Mouse (Mus musculus): Measurements from ENCODE around the gene Spesp1. TPM values are rescaled to one million over a fixed set of nuclear protein-coding genes. Genes with fewer than 3 reads are reported as not detected.

The Spesp1 gene
- total RNA-seq (2015) (not detected in 2 replicates), total RNA-seq (2017) (not detected in 2 replicates)

DNA sequence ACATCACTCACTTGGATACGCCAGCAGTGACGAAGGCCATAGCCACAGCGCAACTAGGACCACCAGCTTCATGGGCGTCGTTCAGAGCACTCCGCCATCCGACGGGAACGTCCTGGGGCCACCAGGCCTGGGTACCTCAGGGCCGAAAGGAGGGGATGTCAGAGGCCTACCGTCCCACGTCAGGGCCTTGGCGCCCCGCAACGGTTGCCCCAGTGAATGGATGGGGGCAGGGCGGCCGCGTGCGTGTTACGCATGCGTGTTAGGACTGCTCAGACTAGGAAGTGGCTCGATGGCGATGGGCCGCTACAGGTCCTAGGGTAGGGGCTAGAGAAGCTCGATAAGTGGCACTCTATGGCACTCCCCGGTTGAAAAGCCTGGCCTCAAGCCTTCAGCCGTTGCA lies at the start of gene Spesp1:
Gene Spesp1, minus strand, starts transcription at position 218 of the 400 bp plus-strand sequence.
- ATAC-seq (replicated peaks; ENCODE audit: poor library complexity) = no peak

GRCm38 (mm10) chr9:62325965-62326364 lies 44.0 kb upstream of the Spesp1 start:
- no peak for ATAC-seq (replicated peaks; ENCODE audit: poor library complexity)

DNA sequence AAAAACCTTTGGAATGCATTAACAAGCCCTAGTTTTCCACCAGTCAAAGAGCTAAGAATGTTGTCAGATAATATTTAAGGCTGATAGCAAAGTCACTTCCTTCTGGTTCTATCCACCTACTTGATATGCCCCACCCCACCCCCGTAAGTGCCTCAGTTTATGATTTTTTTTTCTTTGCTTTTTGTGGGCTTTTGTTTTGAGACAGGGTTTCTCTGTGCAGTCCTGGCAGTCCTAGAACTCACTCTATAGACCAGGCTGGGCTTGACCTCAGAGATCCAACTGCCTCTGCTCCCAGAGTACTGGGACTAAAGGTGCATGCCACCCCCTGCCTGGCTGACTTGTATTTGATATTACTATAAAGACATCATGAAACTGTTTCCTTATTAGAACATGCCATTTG lies 41.8 kb upstream of the Spesp1 start:
- no peak for ATAC-seq (replicated peaks; ENCODE audit: poor library complexity)

DNA sequence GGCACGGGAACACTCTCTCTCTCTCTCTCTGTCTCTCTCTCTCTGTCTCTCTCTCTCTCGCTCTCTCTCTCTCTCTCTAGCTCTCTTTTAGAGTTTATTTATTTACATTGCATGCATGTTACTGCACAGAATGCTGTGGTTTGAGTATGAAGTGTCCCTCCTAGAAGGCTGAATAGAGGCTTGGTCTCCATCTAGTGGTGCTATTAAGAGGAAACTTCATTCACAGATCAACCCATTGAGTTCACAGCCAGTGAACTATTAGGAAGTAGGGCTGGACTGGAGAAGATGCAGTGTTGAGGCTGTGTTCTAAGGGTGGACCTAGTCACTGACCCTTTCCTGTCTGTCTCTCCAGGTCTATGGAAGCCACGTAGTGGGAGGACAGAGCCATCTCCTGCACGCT lies 36.7 kb upstream of the Spesp1 start:
- no peak for ATAC-seq (replicated peaks; ENCODE audit: poor library complexity)

- ATAC-seq (replicated peaks; ENCODE audit: poor library complexity) = no peak
Measured at GRCm38 (mm10) chr9:62315556-62315955, 33.5 kb upstream of the Spesp1 start.

DNA sequence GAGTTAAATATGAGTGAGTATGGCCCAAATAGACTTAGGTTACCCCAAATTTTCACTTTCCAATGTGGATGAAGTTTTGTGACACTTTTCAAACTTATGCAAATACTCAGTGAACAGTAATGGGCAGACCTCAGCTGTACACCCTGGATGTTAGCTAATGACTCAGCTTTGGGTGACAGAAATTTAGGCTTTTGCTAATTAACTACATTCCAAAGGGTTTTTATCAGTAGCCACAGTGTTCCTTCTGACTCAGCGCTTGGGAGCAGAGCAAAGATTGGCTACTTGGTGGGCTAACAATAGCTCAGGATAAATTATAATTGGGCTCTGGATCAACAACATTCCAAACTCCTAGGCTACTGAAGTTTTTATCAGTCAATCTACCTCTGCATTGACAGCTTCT lies 14.9 kb upstream of the Spesp1 start:
- ATAC-seq (replicated peaks; ENCODE audit: poor library complexity) = no peak

DNA sequence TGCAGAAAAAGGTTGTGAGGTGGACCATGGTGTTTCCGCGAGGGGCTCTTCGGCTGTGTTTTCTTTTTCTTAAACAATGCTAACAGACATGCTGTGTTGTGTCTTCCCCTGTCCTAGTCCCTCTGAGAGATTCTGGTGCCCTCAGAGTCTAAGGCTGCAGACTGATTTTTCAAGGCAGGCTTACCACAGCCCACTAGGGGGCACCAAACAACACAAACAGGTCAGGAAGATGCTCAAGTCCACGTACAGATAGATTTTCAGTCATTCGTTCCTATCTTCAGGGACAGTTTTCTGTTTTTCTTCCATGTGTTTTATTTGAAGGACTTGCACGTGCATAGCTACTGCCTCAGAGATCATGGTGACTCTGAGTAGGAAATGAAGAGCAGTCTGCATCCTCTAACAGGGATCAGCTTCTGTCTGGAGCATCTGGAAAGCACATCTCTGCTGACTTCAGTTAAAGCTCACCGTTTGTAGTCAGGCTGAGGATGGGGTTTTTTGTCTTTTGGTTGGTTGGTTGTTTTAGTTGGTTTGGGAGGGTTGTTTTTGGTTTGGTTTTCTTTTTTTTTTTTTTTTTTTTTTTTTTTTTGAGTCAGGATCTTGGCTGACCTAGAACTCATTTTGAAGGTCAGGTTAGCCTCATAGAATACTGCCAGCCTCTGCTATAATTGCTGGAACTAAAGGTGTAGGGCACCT lies 13.1 kb upstream of the Spesp1 start:
- ATAC-seq (replicated peaks; ENCODE audit: poor library complexity) = peak; percentile 77

GRCm38 (mm10) chr9:62287633-62288025 lies 5.6 kb upstream of the Spesp1 start:
- ATAC-seq (replicated peaks; ENCODE audit: poor library complexity) = no peak

DNA sequence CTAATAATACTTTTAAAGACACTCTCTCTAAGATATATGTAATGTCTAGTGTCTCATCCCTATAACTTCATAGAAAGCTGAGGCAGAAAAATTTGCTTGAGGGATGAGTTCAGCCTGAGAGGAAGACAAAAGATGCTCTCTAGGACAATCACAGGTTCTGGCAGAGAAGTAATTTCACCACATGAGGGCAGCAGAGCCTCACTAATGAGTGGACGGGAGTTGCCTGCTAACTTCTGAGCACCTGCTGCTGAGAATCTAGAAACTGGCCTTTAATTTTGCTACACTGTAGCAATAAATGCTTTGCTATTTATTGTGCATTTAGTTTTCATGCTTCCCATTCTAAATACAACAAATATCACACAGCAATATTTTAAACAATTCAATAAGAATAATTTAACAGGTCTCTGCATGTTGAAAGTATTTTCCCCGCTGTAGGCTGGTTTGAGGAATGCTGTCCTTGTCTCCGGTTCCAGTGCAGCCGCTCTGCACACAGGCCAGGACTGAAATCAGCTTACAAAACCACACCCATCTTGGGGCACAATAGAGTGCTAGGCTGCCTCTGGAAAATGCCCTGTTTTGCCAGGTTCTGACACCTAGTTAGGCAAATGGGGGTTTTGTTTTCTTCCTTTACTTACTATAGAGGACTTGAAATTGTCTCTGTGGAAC lies 5.1 kb upstream of the Spesp1 start:
- ATAC-seq (replicated peaks; ENCODE audit: poor library complexity) = peak; percentile 83

DNA sequence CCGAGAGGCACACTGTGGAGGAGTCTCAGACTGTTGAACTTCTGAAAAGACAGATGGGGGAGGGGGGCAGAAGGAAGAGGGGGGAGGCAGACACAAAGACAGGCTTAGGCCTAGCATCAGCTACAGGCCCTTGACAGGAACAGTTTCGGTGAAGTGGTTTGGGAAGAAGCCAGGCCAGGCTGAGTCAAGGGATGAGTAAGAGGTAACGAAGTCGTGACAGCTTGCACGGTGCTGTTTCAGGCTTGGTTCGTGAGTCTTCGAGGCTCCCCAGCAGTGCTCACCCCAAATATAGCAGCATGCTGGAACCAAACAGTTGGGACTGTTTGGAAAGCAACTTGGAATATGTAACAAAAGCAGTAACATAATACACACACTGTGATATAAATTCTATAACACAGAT lies 2.3 kb upstream of the Spesp1 start:
- no peak for ATAC-seq (replicated peaks; ENCODE audit: poor library complexity)

- no peak for ATAC-seq (replicated peaks; ENCODE audit: poor library complexity)
Measured at GRCm38 (mm10) chr9:62276899-62277298, 5.1 kb downstream of the Spesp1 start.

GRCm38 (mm10) chr9:62270775-62271399 lies 11.1 kb downstream of the Spesp1 start:
- ATAC-seq (replicated peaks; ENCODE audit: poor library complexity) = peak; percentile 52

GRCm38 (mm10) chr9:62269161-62269560 lies 12.8 kb downstream of the Spesp1 start:
- no peak for ATAC-seq (replicated peaks; ENCODE audit: poor library complexity)

DNA sequence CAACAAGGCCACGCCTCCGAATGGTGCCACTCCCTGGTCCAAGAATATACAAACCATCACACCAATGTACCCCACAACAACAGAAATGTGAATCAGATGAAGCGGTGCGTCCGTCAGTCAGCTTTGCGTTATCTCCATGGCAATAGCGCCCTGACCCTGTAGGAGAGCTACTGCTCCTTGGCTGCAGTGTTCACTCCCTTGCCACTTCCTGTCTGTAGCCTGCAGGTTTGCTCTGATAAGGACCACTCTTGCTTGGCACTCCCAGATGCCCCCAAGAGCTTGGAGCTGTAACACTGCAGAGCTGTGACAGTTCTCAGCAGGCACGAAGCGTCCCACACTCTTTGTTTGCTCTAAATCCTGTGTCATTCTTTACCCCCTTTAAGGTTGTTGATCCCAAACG lies 16.7 kb downstream of the Spesp1 start:
- ATAC-seq (replicated peaks; ENCODE audit: poor library complexity) = peak; percentile 99

DNA sequence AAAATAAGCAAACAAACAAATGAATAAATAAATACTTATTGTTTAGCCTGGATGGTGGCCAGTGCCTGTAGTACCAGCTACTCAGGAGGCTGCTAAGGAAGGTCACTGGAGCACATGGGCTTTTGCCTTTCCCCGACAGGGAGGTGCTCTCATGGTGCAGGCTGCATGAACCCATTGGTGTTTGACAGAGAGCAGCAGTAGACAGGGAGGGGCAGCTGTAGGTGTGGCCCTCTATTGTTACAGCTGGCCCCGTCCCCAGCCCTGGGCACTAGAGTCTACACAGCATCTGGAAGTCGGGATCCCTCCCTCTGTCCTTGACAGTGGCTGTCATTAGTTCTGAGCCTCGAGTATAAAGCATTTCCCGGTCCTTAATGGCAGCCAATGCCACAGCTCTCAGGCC lies 18.4 kb downstream of the Spesp1 start:
- ATAC-seq (replicated peaks; ENCODE audit: poor library complexity) = no peak

- ATAC-seq (replicated peaks; ENCODE audit: poor library complexity) = peak; percentile 40
Measured at GRCm38 (mm10) chr9:62261406-62261805, 20.6 kb downstream of the Spesp1 start.

DNA sequence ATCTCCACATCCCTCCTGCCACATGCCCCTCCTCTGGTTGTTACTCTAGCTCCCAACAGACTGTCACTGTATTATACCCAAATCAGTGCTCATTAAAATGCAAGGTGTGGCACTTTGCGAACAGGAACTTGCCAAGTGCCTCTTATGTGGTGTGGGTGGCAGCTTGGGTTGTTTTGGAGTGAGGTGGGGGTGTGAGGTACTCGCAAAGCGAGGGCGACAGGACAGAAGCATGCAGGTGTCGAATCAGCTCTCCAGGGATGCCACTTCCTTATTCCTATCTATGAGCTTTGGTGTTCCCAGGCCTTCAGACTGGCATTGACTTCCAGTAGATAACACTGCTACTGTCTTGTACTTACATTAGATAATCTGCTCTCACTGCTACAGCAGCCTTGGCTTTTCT lies 21.0 kb downstream of the Spesp1 start:
- peak; percentile 26 for ATAC-seq (replicated peaks; ENCODE audit: poor library complexity)

DNA sequence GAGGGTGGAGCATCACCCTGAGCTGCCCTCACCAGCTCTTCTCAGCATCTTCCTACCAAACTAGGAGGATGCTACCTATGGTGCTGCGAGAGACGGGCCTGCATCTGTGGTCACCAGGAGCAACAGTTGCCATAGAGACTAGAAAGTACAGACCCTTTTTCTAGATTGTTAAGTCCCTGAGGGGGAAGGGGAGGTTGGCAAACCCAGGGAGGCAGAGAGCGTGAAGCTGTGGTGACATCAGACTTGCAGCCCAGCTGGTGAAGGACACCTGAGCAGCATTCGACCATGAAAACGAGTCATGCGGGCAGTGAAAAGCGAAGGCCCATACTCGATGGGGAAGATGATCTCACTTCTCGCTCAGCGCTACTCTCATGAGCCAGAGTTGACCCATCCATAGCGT lies 24.0 kb downstream of the Spesp1 start:
- ATAC-seq (replicated peaks; ENCODE audit: poor library complexity) = no peak

DNA sequence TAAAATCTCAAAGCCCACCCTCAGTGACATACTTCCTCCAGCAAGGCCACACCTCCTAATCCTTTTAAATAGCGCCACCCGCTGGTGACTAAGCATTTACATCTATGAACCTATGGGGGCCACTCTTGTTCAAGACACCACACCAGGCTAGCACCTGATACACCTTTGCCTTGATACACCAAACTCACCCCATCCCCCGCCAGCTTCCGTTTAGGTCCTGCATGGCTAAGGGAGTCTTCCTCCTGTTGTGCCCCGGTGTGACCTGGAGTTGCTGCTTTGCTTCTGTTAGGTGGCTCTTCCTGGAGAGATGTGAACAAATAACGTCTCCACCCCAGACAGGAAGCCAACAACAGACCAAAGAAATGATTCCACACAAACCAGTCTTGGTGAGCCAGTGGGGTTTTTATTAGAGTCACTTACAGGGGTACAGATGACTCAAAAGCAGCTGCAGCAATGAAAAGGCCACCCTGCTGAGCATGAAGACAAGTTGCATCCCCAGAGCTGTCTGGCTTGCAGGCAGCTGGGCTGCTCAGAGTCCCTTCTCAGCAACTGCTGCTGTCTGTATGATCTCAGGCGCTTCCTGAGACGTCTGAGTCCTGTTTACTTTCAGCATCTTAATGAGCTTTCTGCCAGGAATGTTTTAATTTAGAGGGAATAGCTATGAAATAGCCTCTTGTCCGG lies 26.0 kb downstream of the Spesp1 start:
- no peak for ATAC-seq (replicated peaks; ENCODE audit: poor library complexity)

GRCm38 (mm10) chr9:62253736-62254443 lies 28.1 kb downstream of the Spesp1 start:
- ATAC-seq (replicated peaks; ENCODE audit: poor library complexity) = peak; percentile 64

GRCm38 (mm10) chr9:62250296-62250695 lies 31.7 kb downstream of the Spesp1 start:
- ATAC-seq (replicated peaks; ENCODE audit: poor library complexity) = no peak

Data from megakaryocyte progenitor cell, adult 5-6 weeks (primary cell).